Mouse (Mus musculus) kidney, adult 10 weeks (tissue): ENCODE data around the gene Cdca3. TPM values are rescaled to one million over a fixed set of nuclear protein-coding genes. Genes with fewer than 3 reads are reported as not detected.

Experiments used
- polyA plus RNA-seq: library from polyadenylated mRNA; stranded (reverse); fragments of 350-450 nt; fragmentation: Illumina TruSeq; extraction: RNeasy Lipid Tissue Mini Kit (QIAGEN cat#74804); gene quantifications from one replicate; pipeline ENCODE4 v1.2.3, GENCODE M21; 2014; ENCODE audit warnings: low read depth, low replicate concordance

Gene Cdca3
- polyA plus RNA-seq = 0.69 TPM

DNA sequence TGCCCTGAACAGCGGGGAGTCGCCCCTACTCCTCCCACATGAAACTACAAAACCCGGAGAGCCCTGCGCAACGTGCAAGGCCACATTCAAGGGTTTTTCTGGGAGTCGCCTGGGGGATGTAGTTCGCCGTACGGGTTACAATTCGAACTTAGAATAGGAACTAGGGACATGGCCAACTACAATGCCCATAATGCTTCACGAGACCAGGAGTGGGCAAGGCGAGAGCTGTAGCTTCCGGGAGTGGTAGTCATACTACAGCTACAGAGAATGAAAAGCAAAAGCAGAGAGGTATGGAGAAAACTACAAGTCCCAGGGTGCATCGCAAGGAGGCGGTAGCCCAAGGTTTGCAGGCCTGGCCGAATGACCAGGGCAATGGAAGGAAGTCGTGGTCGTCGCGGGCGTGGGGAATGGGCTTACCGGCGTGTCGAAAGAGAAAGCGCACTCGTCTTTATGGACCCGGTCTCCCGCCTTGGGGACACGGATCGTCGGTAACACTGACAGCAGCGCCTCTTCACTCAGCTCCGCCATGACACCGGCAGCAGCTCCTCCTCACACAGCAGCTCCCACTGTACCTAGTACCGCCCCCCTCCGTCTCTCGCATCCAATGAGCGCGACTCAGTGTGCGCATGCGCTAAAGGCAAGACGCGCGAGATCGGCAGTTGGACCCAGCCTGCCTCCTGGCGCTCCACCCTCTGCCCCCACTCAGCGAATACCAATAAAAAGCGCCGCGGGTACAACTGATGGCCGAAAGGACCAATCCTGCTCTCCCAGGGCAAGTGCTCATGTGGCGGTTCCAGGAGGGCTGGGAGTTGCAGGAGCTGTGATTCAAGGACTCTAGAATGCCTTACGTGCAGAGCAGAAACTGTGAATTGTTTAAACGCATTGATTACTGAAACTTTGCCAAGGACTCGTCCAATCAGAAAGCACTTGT is at the start of gene Cdca3, which contains the start of gene Usp5:
Gene Cdca3, plus strand, starts transcription at position 680 of the 931 bp plus-strand sequence.
Gene Usp5, minus strand, starts transcription at position 617 of the 931 bp plus-strand sequence.

DNA sequence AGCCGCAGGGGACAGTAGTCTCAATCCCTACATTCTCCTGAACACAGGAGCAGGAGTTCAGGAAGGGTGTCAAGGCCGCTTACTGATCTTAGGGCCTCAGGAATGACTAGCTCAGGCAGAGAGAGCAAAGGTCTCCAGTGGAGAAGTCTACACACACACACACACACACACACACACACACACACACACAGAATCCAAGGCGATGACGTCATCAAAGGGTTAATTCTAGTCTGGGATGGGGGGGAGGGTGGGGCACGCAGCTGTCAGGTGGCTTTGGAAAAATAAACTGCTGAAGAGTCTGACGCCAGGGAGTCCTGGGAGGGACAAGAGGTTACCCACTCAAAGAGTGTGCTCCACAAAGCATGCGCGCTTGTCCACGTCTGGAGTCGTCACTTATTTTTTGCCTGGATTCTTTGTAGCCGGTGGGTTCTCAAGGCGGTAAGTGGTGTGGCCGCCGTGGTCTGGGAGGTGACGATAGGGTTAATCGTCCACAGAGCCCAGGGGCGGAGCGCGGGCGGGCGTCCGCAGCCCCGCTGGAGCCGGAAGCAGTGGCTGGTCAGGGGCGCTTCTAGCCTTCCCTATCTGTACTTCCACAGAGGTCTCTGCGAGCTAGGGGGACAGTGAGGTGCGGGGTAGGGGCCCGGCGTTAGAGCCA is 20.9 kb upstream of the Cdca3 start, which contains the start of gene Spsb2:
Gene Spsb2, plus strand, starts transcription at position 304 of the 655 bp plus-strand sequence.

DNA sequence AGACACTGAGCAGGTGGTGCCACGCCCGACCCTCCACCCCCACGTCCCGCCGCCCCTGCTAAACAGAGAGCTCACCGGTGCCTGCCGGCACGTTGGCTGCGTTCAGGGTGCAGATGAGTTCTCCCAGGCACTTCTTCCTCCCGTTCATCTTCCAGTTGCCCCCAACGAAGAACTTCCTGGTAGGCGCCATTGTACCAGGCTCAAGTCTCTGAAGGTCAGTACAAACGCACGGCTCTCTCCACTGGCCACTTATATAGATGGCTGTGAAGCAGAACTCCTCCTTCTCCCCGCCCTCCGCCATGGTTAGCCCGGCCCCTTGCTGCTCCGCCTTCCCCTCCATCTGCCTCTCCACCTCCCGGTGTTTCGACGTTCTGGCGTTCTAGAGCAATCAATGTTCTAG is 15.4 kb upstream of the Cdca3 start, which contains the start of gene Tpi1:
Gene Tpi1, minus strand, starts transcription at position 364 of the 400 bp plus-strand sequence.

DNA sequence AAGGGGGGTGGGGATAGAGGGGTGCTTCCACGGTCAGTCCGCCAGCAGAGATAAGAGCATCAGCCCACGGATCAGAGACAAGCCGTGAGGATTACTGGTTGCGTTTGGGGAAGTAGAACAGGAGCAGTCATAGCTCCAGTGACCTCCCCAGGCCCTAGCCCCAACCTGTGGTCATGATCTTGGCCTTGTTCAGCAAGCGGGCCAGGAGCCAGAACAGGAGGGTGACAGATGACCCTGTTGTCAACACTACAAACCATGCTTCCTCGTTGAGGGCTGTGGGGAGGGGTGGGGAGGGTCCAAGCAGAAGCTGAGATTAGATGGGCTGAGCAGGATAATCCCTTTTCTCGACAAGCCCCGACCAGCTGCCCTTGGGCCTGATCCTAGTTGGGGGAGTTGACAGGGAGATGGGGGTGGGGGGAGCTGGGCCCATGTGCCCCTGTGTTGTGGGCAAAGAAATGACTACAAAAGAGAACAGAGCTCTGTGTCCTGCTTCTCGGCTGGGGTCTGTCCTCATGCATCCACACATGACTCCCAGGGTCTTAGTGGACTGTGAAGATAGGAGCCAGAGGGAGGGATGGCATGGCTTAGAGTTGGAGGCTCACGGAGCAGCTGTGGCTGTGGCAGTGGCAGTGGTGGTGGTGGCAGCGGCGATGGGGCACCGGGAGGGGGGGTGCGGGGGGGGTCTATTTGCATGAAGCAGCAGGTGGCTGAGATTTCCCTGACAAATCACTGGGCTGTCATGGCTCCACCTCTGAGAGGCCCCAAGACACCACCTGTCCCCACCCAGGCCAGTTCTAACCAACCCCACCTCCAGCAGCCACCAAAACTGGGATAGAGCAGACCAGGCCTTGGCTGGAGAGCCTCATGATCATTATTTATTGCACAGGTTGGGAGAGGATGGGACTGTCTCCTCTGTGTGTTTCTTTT is 11.2 kb downstream of the Cdca3 start, which contains the start of gene Gnb3:
Gene Gnb3, minus strand, starts transcription at position 35 of the 927 bp plus-strand sequence.

DNA sequence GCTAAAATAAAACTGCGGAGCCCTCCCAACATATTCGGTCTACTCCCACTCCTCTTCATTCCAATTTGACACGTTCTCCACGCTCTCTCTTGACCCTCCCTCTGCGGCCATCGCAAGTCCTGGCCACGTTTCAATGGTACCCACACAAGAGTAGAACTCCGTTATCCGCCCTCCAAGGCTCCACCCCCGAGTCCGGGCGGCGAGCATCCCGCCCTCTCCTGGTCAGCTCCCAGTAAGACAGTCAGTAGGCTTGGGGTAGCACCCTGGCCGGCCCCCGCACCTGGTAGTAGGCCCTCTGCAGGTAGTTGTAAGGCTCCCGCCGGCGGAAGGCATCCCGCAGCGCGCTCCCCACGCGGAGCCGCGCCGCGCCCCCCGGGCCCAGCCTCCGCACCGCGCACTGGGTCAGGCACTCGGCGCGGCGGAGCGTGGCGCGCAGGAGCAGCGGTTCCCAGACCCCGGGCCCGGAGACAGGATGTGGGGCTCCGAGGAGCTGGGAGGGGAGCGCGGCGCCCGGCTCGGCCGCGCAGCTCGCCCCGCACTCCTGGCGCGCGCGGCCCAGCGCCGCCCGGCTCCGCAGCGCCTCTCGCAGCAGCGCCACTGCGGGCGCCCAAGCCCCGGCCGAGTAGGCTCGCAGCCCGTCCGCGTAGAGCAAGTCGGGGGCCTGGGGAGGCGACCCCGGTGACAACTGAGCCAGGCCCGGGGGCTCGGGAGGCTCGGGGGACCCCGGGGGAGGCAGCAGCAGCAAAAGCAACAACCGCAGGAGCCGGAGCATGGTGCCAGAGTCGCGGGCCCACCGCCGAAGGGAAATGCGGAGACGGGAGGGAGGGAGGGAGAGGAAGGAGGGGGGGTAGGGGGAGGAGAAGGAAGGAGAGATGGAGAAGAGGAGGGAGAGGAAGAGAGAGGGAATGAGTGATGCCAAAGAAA is 27.8 kb downstream of the Cdca3 start, which contains the start of gene P3h3:
Gene P3h3, minus strand, starts transcription at position 837 of the 924 bp plus-strand sequence.

DNA sequence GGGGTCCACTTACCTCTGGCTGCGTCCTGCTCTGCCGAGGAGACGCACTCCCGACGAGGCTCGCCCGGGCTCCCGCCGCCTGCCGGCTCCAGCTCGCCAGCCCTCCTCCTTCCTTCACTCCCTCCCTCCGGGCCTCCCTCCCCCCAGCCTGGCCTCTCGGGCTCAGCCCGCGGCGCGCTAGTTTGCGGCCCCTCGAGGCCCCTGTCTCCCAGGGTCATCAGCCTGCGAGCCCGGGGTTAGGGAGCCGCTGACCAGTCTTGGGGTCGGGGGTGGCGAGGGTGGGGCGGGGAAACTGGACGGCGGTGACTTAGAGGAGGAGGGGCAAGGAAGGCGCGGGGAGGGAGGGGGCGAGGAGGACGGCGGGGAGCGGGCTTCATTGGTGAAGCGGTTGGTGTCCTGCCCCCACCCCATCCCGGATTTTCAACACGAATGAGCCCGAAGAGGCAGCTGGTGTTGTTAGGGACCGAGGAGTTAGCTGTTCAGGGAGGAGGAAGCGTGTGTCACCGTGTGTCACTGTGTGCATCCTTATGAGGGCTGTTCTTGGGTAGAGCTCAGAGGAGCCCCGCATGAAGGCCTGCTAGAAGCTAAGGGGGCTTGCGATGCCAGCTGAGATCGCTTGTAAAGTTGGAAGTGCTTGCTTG is 34.4 kb downstream of the Cdca3 start, which contains the start of gene Gpr162:
Gene Gpr162, minus strand, starts transcription at position 326 of the 641 bp plus-strand sequence.

Other genes with a start within 250 kb of the Cdca3 start
- 0.20 TPM for gene C1s2, start 193.5 kb upstream of the Cdca3 start, polyA plus RNA-seq
- gene Lpcat3, start 166.5 kb upstream of the Cdca3 start, polyA plus RNA-seq = 51.6 TPM
- 19.5 TPM for gene Emg1, start 117.4 kb upstream of the Cdca3 start, polyA plus RNA-seq
- 27.3 TPM for gene Phb2, start 117.2 kb upstream of the Cdca3 start, polyA plus RNA-seq
- 1.1 TPM for gene Ptpn6, start 90.8 kb upstream of the Cdca3 start, polyA plus RNA-seq
- gene Grcc10, start 88.2 kb upstream of the Cdca3 start, polyA plus RNA-seq = 2.9 TPM
- not detected for gene Gm45234, start 73.5 kb upstream of the Cdca3 start, polyA plus RNA-seq
- gene Atn1, start 73.0 kb upstream of the Cdca3 start, polyA plus RNA-seq = 1.1 TPM
- not detected for gene Eno2, start 59.9 kb upstream of the Cdca3 start, polyA plus RNA-seq
- not detected for gene Lrrc23, start 49.8 kb upstream of the Cdca3 start, polyA plus RNA-seq
- gene Spsb2, start 20.9 kb upstream of the Cdca3 start, polyA plus RNA-seq = 0.36 TPM
- gene Tpi1, start 15.3 kb upstream of the Cdca3 start, polyA plus RNA-seq = 40.9 TPM
- gene Usp5, start 63 bp upstream of the Cdca3 start, polyA plus RNA-seq = 17.3 TPM
- gene Gnb3, start 10.7 kb downstream of the Cdca3 start, polyA plus RNA-seq = not detected
- not detected for gene P3h3, start 28.2 kb downstream of the Cdca3 start, polyA plus RNA-seq
- not detected for gene Gpr162, start 34.4 kb downstream of the Cdca3 start, polyA plus RNA-seq
- gene Cd4, start 58.7 kb downstream of the Cdca3 start, polyA plus RNA-seq = 0.36 TPM
- gene Lag3, start 82.2 kb downstream of the Cdca3 start, polyA plus RNA-seq = not detected
- gene Ptms, start 90.6 kb downstream of the Cdca3 start, polyA plus RNA-seq = 287 TPM
- gene Mlf2, start 101.8 kb downstream of the Cdca3 start, polyA plus RNA-seq = 11.8 TPM
- 21.7 TPM for gene Cops7a, start 136.0 kb downstream of the Cdca3 start, polyA plus RNA-seq
- gene Pianp, start 167.1 kb downstream of the Cdca3 start, polyA plus RNA-seq = not detected
- gene Zfp384, start 179.6 kb downstream of the Cdca3 start, polyA plus RNA-seq = 12.1 TPM
- 8.7 TPM for gene Ing4, start 210.2 kb downstream of the Cdca3 start, polyA plus RNA-seq
- gene Acrbp, start 220.1 kb downstream of the Cdca3 start, polyA plus RNA-seq = 0.53 TPM
- not detected for gene Lpar5, start 238.4 kb downstream of the Cdca3 start, polyA plus RNA-seq